Mouse (Mus musculus) gastrocnemius, adult 2 months (tissue): Measurements from ENCODE around the gene Sntb2. TPM values are rescaled to one million over a fixed set of nuclear protein-coding genes. Genes with fewer than 3 reads are reported as not detected.

Experiments
- DNase-seq: peaks from one replicate; pipeline ENCODE4 v3.0.0; 2022
- H3K27ac ChIP-seq: fragments of 200-600 bp; 2 replicates; pipeline ENCODE4 v1.8.1; 2022; ENCODE audit warnings: mild to moderate bottlenecking
- H3K4me3 ChIP-seq: fragments of 200-600 bp; 2 replicates; pipeline ENCODE4 v1.8.1; 2022; ENCODE audit warnings: mild to moderate bottlenecking, moderate library complexity
- CTCF ChIP-seq: fragments of 200-600 bp; IDR thresholded peaks from 2 replicates; pipeline ENCODE4 v1.8.1; 2022; ENCODE audit warnings: antibody characterized with exemption, mild to moderate bottlenecking, moderate library complexity
- intact Hi-C: fragments of 180-260 bp; cut with DNase I; formaldehyde crosslinking; loops from one replicate; pipeline ENCODE4 v1.15.1; 2025
- long read RNA-seq, 2 experiments: library from polyadenylated mRNA; stranded (forward); transcript quantifications; one replicate each; pipeline ENCODE4 v2.0.0; 2021
- total RNA-seq, 2 experiments: library from RNA; stranded (reverse); gene quantifications; 2 replicates each; pipeline ENCODE4 v1.2.3; 2021

The Sntb2 gene
- 1 to 10 TPM; 3.5 to 5.1 TPM for total RNA-seq
- long read RNA-seq, experiment 1, full-length matches to known transcripts = 3 of 3 reads
- long read RNA-seq, experiment 1, partial matches to known transcripts = 0 of 3 reads
- long read RNA-seq, experiment 1, other reads (novel, unspliced or antisense) = 0 of 3 reads
- long read RNA-seq, experiment 2, partial matches to known transcripts = 0 of 1 reads
- long read RNA-seq, experiment 2, other reads (novel, unspliced or antisense) = 1 of 1 reads

DNA sequence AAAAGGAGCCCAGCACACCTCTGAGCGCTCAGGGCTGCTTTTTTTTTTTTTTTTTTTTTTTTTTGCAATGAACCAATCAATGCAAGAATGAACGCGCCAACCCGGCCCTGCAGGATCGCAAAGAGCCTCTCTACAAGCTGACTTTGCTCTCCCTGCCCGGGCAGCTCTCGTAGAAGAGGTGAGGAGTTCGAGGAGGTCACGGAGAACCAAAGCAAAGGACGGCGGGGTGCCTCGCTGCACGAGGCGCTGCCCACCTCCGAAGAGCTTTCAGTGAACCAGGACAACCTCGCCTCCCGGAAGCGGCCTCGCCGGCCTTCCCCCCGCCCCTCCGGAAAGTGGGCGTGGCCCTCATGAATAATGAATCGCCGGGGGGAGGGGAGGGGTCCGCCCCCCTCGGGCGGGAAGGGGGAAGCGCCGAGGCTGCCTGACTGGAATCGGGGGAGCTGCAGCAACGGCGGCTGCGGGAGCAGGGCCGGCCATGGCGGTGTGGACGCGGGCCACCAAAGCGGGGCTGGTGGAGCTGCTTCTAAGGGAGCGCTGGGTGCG is at the start of gene Sntb2:
Gene Sntb2 (plus strand): TSS at position 427 of the 546 bp plus-strand sequence.
- no peak for TF ChIP-seq CTCF
- Histone ChIP-seq H3K27ac (peak within 1 kb of the TSS; percentile 89), H3K4me3 (peak within 1 kb of the TSS; percentile 96)
- DNase-seq = peak; percentile 94
- intact Hi-C loops = no loop called here

DNA sequence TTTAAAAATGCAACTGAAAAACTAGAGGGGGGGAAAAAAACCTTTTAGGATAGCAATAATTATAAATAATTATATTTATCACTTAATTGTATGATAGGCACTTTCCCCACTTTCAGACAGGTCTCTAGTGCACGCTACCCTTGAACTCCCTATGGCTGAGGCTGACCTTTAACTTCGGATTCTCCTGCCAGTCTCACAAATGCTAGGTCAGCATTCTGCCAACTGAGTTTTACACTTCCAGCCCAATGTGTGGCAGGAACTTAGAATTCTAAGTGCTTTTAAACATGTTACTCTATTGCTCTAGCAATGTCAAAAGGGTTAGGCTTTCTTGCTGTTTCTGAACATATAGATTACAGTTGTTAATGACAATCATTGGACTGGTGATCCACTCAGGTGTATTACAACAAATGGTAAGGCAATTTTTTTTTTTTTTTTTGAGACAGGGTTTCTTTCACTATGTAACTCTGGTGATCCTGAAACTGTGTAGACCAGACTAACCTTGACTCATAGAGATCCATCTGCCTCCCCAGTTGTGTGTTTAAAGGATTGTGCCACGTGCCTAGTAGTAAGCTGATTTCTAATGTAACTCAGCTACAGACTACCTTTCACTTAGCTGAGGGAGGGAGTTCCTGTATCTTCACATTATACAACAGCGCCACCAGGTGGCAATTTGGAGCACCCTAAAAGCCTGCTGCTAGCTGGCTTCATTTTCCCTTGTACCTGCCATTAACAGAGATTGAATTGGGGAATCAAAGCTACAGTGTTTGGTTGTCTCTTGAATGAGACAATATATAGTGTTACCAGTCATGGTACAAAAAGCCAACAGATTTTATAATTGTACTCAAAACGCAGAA is 48.0 kb upstream of the Sntb2 start:
- peak; percentile 93 for TF ChIP-seq CTCF
- Histone ChIP-seq H3K27ac (peak overlapping the region; percentile 56), H3K4me3 (no peak overlapping the region)
- peak; percentile 82 for DNase-seq
- intact Hi-C loops = loop anchor here (1.0 to 5.0 kb wide), 3 partner anchors 17 to 190 kb away; partner anchors contain the start of gene Has3

DNA sequence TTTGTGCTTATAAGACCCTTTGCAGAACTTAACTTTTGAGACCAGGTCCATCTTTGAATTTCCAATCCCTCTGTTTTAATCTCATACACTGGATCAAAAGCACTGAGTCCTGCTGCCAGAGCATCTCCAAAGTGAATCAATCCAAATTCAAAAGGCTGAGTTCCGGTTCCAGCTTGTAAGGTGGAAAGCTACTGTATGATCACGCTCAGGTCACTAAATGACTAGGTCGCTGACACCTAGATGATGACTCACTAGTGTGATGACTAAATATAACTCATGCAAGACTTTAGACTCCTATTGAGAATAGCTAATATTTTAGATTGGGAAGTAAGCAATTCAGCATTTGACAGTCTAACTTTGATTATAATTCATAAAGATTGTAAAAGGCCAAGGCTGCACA is 46.7 kb upstream of the Sntb2 start:
- TF ChIP-seq CTCF = no peak
- peak overlapping the region; percentile 46; the same call in 1 of the 2 replicates for H3K27ac ChIP-seq
- DNase-seq = no peak
- H3K4me3 ChIP-seq = no peak overlapping the region
- intact Hi-C loops = loop anchor here (5.0 kb wide), 1 partner anchor 192 kb away; no protein-coding TSS in a partner anchor

DNA sequence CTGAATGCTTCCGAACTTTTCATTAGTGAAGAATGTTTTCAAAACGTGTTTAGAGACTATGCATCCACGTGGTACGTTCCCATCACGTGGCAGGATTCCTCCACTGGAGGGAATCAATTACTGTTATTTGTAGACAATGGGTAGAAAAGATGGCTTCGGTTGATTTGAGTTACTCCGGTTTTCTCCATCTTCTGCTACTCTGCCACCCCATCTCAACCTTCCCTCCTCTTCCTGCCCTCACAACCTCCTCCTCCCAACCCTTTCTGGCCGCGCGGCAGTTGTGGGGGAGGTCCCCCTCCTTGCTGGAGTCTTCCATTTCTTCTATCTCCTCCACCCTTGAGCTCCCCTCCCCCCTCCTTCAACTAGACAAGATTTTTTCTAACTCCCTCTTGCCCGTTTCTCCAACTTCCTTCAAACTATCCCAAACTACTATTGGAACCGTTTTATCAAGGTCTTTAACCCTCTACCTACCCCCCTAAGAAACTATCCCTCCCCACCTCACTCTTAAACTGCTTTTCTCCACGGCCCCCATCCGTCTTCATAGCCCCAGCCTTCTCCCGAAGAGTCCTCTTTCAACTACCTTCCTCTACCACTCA is 43.2 kb upstream of the Sntb2 start:
- no peak for DNase-seq
- no peak for TF ChIP-seq CTCF
- intact Hi-C loops = no loop called here

DNA sequence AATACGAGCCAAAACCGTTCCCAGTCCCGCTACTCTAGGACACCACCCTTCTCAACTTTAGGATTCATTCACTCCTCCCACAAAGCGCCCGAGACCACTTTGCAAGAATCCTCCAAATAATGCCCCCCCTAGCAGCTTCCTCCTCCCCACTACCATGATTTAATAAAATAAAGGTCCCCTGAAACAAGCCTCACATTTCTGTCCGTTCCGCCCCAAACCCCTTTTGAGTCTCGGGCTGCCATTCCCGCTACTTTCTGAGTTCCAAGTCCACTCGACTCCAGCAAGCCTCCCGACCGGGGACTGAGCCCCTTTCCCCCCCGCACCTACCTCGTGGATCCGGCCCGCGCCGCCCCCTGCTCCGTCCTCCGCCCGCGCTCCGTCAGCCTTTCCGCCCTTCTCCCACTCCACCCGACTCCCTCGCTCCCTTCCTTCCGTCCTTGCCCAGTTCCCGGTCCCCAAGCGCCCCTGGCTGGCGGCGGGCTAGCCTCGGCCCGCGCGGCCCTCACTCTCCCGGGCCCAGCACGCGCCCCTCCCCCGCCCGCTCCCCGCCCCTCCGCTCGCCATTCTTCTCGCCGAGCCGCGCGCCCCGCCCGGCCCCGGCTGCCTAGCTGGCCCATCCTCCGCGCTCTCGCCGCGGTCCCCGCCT is 42.6 kb upstream of the Sntb2 start:
- TF ChIP-seq CTCF = no peak
- H3K4me3 ChIP-seq = peak overlapping the region; percentile 97
- intact Hi-C loops = no loop called here
- no peak for DNase-seq
- H3K27ac ChIP-seq = peak overlapping the region; percentile 92

More for the DNA sequence above, 43.2 kb upstream of the Sntb2 start:
- Histone ChIP-seq H3K27ac (peak overlapping the region; percentile 92), H3K4me3 (peak overlapping the region; percentile 97)

DNA sequence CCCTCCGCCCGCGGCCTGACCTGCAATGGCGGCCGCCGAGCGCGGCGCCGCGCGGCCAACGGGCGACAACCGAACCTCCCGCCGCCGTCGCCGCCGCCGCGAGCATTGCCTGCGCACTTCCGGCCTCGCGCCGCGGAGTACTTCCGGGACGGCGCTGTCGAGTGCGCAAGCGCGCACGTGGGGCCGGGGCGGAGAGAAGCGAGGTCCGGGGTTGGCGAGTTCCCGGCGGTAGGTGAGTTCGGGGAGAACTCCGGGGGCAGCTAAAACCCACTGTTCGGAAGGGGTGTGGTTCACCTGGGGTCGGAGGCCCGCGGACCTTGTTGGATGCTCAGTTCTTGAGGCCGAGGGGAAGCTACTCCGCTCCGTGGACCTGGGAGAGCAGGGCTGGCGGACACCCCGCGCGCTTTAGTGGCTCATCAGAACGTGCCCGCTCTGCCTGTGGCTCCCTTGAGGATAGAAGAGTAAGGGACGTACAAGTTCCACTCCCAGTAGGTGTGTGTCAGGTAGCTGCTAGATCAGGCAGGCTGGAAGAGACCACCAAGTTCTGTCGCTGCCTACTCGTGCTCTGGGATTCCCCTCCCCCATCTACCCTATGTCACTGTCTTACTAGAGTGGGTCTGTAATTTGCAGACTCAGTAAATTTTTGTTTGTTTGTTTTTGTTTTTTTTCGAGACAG is 41.9 kb upstream of the Sntb2 start, which contains the start of gene Utp4:
Gene Utp4 (plus strand): TSS at position 156 of the 676 bp plus-strand sequence.
- no peak for TF ChIP-seq CTCF
- peak; percentile 94 for DNase-seq
- peak within 1 kb of the TSS; percentile 97 for H3K4me3 ChIP-seq
- peak within 1 kb of the TSS; percentile 92 for H3K27ac ChIP-seq
- intact Hi-C loops = no loop called here

DNA sequence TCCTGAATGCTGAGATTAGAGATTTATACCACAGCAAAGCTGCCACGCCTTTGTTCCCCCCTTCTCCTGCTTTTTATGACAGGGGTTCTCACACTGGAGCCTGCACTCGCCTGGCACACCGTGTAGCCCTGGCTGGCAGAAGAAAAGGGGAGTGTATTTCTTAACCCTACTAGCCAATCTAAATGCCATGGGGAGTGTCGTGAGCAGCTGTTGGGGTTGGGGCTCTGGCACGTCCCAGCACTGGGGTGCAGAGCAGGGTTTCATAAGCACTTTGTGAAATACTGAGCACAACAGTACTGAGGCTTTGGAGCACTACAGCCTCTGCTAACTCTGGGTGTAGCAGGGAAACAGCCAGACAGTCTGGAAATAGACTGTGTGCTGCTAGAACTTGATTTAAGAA is 36.1 kb upstream of the Sntb2 start:
- no peak for TF ChIP-seq CTCF
- DNase-seq = peak; percentile 21
- H3K27ac ChIP-seq = no peak overlapping the region
- H3K4me3 ChIP-seq = no peak overlapping the region
- intact Hi-C loops = no loop called here

DNA sequence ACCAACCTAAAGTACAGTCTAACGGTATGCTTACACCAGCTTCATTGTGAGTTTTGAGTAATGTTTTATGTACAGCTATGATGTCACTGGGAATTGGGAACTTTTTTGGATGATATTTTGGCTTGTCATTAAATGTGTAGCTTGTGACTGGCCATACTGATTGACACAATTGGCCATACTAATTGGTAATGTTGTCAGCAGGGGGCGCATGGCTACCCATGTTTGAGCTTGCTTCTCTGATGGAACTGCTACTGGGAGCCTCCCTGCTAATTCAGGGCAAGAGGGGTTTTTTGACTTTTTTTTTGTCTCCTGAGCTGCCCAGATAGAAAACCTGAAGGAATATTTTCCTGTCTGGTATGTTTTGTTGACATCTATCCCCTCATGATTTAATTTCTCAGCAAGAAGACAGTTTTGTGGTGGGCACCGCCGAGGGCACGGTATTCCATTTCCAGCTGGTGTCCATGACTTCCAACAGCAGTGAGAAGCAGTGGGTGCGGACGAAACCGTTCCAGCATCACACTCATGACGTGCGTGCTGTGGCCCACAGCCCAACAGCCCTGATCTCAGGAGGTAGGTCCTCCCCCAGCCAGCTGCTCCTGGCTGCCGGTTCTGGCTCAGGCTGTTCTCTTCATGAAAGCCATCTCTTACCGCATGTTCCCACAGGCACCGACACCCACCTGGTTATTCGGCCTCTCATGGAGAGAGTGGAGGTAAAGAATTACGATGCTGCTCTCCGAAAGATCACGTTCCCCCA is 29.6 kb upstream of the Sntb2 start:
- Histone ChIP-seq H3K4me3 (no peak overlapping the region), H3K27ac (peak overlapping the region; percentile 12; the same call in 1 of the 2 replicates)
- peak; percentile 76 for DNase-seq
- peak; percentile 72 for TF ChIP-seq CTCF
- intact Hi-C loops = loop anchor here (1.0 kb wide), 1 partner anchor 96 kb away; no protein-coding TSS in a partner anchor

DNA sequence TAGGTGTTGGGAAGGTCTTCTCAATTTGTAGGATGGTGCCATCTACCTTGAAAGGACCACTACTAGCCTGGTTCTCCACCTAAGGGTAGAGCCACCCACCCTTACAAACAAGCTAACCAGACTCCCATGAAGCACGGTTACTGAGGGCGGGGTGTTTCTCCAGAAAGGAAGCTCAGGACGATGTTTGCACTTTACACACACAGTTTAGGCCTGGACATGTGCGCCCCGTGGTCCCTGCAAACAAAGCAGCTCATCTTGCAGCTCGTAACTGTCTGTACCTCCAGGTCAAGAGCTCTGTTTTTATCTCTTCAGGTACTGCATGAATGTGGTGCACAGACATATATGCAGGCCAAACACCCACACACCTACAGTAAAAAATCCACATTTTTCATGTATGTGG is 28.9 kb upstream of the Sntb2 start:
- no peak overlapping the region; the same call in 1 of the 2 replicates for H3K27ac ChIP-seq
- intact Hi-C loops = no loop called here
- no peak for DNase-seq
- H3K4me3 ChIP-seq = no peak overlapping the region
- TF ChIP-seq CTCF = no peak

DNA sequence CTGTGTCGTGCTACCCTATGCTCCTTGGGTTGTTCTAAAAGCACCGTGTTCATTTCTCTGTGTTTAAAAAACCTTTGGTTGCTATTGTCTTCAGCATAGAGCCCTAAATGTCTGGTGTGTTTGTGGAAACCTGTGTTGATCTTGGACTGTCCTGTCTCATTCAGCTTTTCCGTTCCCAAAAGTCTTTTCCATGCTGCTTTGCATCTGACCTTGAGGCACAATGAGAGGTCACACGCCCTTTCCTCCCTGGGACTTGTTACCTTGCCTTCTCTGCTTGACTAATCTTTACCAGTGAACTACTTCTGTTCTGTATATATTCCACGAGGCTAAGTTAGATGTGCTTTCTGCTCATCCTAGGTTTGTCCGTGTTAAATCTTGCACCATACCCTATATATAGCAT is 28.1 kb upstream of the Sntb2 start:
- 0 out of 2 replicates have a peak overlapping the region, but pooled peaks have one; percentile 13 for H3K27ac ChIP-seq

DNA sequence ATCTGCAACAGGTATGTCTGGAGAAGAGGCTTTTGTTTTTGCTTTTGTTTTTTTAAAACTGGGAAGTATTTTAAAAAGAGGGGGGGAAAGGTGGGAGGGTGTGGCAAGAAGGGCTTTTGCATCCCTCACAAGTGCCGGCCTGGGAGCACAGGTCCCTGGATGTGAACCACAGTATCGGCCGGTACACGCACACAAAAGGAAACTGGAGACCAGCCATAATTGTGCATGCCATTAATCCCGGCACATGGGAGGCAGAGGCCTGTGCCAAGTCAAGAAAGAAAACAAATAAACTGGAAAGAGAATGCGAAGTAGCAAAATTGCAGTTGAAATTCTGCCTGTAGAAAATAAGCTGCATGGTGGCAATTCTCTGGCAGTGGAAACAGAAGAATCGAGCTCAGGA is 27.3 kb upstream of the Sntb2 start:
- no peak for TF ChIP-seq CTCF
- no peak overlapping the region for H3K4me3 ChIP-seq
- H3K27ac ChIP-seq = no peak overlapping the region
- DNase-seq = no peak
- intact Hi-C loops = no loop called here

More for the DNA sequence above, 28.1 kb upstream of the Sntb2 start:
- no peak for TF ChIP-seq CTCF
- intact Hi-C loops = no loop called here
- H3K4me3 ChIP-seq = no peak overlapping the region
- DNase-seq = no peak
